Mouse (Mus musculus): Measurements from ENCODE around the gene Gm20661.

- TF ChIP-seq POLR2A (IDR thresholded peaks at IDR 0.05; ENCODE audit: control insufficient read depth, extremely low read depth, insufficient read depth, low read length, poor library complexity) (no peak), CTCF (IDR thresholded peaks at IDR 0.05; ENCODE audit: borderline replicate concordance, control insufficient read depth, extremely low read depth, insufficient read depth, low read length, poor library complexity) (no peak)
These were observed 4.0 kb upstream of the Gm20661 start for GRCm38 (mm10) chr9:107978815-107979214.
